Mouse (Mus musculus): ENCODE measurements around the gene Sat1. TPM values are rescaled to one million over a fixed set of nuclear protein-coding genes. Genes with fewer than 3 reads are reported as not detected.

Gene Sat1
- polyA plus RNA-seq, 1 experiment from 2014 or later: 82.2 TPM

DNA sequence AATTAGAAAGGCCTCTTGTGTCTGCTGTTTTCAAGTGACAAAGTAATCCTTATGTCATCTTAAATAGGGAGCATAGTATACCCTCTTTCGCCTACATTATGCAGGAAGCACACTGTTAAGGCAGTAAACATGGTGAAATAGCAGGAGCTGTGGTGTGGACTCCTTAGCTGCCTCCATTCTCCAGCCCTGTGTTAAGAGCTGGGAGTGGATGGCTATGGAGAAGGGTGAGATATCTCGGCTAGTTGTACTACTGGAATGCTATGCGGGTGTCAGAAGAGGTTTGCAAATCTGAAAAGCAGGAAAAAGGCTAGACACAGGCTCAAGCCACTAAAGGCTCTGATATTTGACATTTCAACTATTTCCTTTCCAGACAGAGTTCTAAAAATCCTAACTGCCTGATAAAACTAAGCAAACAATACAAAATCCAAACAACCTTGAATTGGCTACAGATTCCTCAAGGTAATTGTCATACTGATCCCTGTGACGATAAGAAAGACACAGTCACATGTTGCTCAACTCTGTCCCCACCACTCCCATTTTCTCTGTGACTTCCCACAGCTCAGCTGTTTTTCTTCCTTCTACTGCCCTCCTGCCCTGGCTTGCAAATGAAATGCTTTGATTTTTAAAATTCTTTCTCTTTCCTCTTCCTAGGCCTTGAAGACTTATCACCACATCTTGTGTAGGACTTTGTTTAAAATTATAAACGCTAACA is 22.4 kb downstream of the Sat1 start:
- no peaks in the 10 kb centered on the region for H3K9me3 ChIP-seq
- no peaks in the 10 kb centered on the region for H3K27me3 ChIP-seq (replicated peaks; ENCODE audit: low read depth, poor library complexity, severe bottlenecking)
- no peak overlapping the region for H3K4me3 ChIP-seq
- no peaks in the 10 kb centered on the region for H3K36me3 ChIP-seq (replicated peaks)
- WGBS: 72% methylated on average over 5 of the region's 5 CpGs
- H3K27ac ChIP-seq (replicated peaks): no peak overlapping the region
- no peak for DNase-seq (ENCODE audit: low spot score)
- H3K4me1 ChIP-seq: no peaks in the 10 kb centered on the region

GRCm38 (mm10) chrX:155191941-155192340 is 24.3 kb downstream of the Sat1 start:
- WGBS: 81% methylated on average over 4 of the region's 4 CpGs
- Histone ChIP-seq H3K36me3 (replicated peaks) (no peaks in the 10 kb centered on the region), H3K27ac (replicated peaks) (no peak overlapping the region), H3K4me1 (no peaks in the 10 kb centered on the region), H3K4me3 (no peak overlapping the region), H3K9me3 (no peaks in the 10 kb centered on the region), H3K27me3 (replicated peaks; ENCODE audit: low read depth, poor library complexity, severe bottlenecking) (no peaks in the 10 kb centered on the region)
- DNase-seq (ENCODE audit: low spot score): no peak

GRCm38 (mm10) chrX:155177640-155178039 is 38.6 kb downstream of the Sat1 start:
- WGBS: 72% methylated on average over 2 of the region's 2 CpGs
- no peak overlapping the region for H3K4me3 ChIP-seq
- no peak overlapping the region for H3K27ac ChIP-seq (replicated peaks)
- no peaks in the 10 kb centered on the region for H3K27me3 ChIP-seq (replicated peaks; ENCODE audit: low read depth, poor library complexity, severe bottlenecking)
- DNase-seq (ENCODE audit: low spot score): no peak
- no peaks in the 10 kb centered on the region for H3K9me3 ChIP-seq
- H3K36me3 ChIP-seq (replicated peaks): no peaks in the 10 kb centered on the region
- H3K4me1 ChIP-seq: no peaks in the 10 kb centered on the region

- H3K36me3 ChIP-seq (replicated peaks): no peaks in the 10 kb centered on the region
- 91% methylated on average over 2 of the region's 2 CpGs for WGBS
- no peak overlapping the region for H3K4me3 ChIP-seq
- no peaks in the 10 kb centered on the region for H3K9me3 ChIP-seq
- H3K4me1 ChIP-seq: no peaks in the 10 kb centered on the region
- no peak overlapping the region for H3K27ac ChIP-seq (replicated peaks)
- no peaks in the 10 kb centered on the region for H3K27me3 ChIP-seq (replicated peaks; ENCODE audit: low read depth, poor library complexity, severe bottlenecking)
- no peak for DNase-seq (ENCODE audit: low spot score)
Measured at GRCm38 (mm10) chrX:155177230-155177629, 39.0 kb downstream of the Sat1 start.

- no peak for DNase-seq (ENCODE audit: low spot score)
- H3K4me3 ChIP-seq: no peak overlapping the region
- no peaks in the 10 kb centered on the region for H3K36me3 ChIP-seq (replicated peaks)
- H3K9me3 ChIP-seq: peaks cover 3% of the 10 kb centered on the region; the same call in 1 of the 2 replicates
- WGBS: 73% methylated on average over 4 of the region's 4 CpGs
- H3K4me1 ChIP-seq: no peaks in the 10 kb centered on the region
- no peak overlapping the region for H3K27ac ChIP-seq (replicated peaks)
- no peaks in the 10 kb centered on the region for H3K27me3 ChIP-seq (replicated peaks; ENCODE audit: low read depth, poor library complexity, severe bottlenecking)
Measured at GRCm38 (mm10) chrX:155175568-155175967, 40.7 kb downstream of the Sat1 start.

GRCm38 (mm10) chrX:155172310-155172709 is 43.9 kb downstream of the Sat1 start:
- Histone ChIP-seq H3K27ac (replicated peaks) (no peak overlapping the region), H3K36me3 (replicated peaks) (no peaks in the 10 kb centered on the region), H3K4me1 (no peaks in the 10 kb centered on the region), H3K9me3 (peaks cover 3% of the 10 kb centered on the region; the same call in 1 of the 2 replicates), H3K4me3 (no peak overlapping the region), H3K27me3 (replicated peaks; ENCODE audit: low read depth, poor library complexity, severe bottlenecking) (no peaks in the 10 kb centered on the region)
- no peak for DNase-seq (ENCODE audit: low spot score)

GRCm38 (mm10) chrX:155171754-155172153 is 44.5 kb downstream of the Sat1 start:
- no peak for DNase-seq (ENCODE audit: low spot score)
- 75% methylated on average over 1 of the region's 1 CpGs for WGBS

GRCm38 (mm10) chrX:155169886-155170285 is 46.4 kb downstream of the Sat1 start:
- H3K4me1 ChIP-seq: no peaks in the 10 kb centered on the region
- H3K9me3 ChIP-seq: peaks cover 3% of the 10 kb centered on the region; the same call in 1 of the 2 replicates
- 93% methylated on average over 8 of the region's 8 CpGs for WGBS
- H3K27me3 ChIP-seq (replicated peaks; ENCODE audit: low read depth, poor library complexity, severe bottlenecking): no peaks in the 10 kb centered on the region
- H3K27ac ChIP-seq (replicated peaks): no peak overlapping the region
- no peaks in the 10 kb centered on the region for H3K36me3 ChIP-seq (replicated peaks)
- no peak overlapping the region for H3K4me3 ChIP-seq
- no peak for DNase-seq (ENCODE audit: low spot score)

More at GRCm38 (mm10) chrX:155171754-155172153, 44.5 kb downstream of the Sat1 start:
- Histone ChIP-seq H3K36me3 (replicated peaks) (no peaks in the 10 kb centered on the region), H3K27ac (replicated peaks) (no peak overlapping the region), H3K27me3 (replicated peaks; ENCODE audit: low read depth, poor library complexity, severe bottlenecking) (no peaks in the 10 kb centered on the region), H3K4me1 (no peaks in the 10 kb centered on the region), H3K9me3 (peaks cover 3% of the 10 kb centered on the region; the same call in 1 of the 2 replicates), H3K4me3 (no peak overlapping the region)

DNA sequence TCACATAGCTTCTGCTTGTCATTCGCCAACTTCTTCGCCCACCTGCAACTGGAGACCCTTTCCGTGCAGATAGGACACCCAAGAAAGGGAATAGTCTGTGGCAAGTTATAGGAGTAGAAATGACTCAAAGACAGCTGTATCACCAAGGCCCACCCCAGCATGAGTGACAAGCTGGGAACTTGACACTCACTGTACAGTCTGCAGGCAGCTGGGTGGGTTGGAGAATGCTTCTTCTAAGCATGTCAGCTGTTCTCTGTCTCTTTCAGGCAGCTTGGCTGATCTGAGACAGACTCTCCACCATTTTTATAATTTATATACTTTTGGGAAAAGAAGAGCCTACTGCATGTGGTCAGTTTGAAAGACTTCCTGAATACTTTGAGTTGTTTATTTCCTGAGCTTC is 48.6 kb downstream of the Sat1 start:
- Histone ChIP-seq H3K27me3 (replicated peaks; ENCODE audit: low read depth, poor library complexity, severe bottlenecking) (no peaks in the 10 kb centered on the region), H3K9me3 (peaks cover 3% of the 10 kb centered on the region; the same call in 1 of the 2 replicates), H3K4me3 (no peak overlapping the region), H3K4me1 (no peaks in the 10 kb centered on the region), H3K36me3 (replicated peaks) (no peaks in the 10 kb centered on the region), H3K27ac (replicated peaks) (no peak overlapping the region)
- DNase-seq (ENCODE audit: low spot score): no peak
- WGBS: 94% methylated on average over 3 of the region's 3 CpGs

- no peak overlapping the region for H3K27ac ChIP-seq (replicated peaks)
- no peaks in the 10 kb centered on the region for H3K36me3 ChIP-seq (replicated peaks)
- 86% methylated on average over 2 of the region's 2 CpGs for WGBS
- no peaks in the 10 kb centered on the region for H3K4me1 ChIP-seq
- no peak for DNase-seq (ENCODE audit: low spot score)
- H3K27me3 ChIP-seq (replicated peaks; ENCODE audit: low read depth, poor library complexity, severe bottlenecking): no peaks in the 10 kb centered on the region
- H3K9me3 ChIP-seq: no peaks in the 10 kb centered on the region
- no peak overlapping the region for H3K4me3 ChIP-seq
Measured at GRCm38 (mm10) chrX:155166313-155166712, 49.9 kb downstream of the Sat1 start.

- no peak for DNase-seq (ENCODE audit: low spot score)
- WGBS: 58% methylated on average over 1 of the region's 1 CpGs
- Histone ChIP-seq H3K4me1 (no peaks in the 10 kb centered on the region), H3K27me3 (replicated peaks; ENCODE audit: low read depth, poor library complexity, severe bottlenecking) (no peaks in the 10 kb centered on the region), H3K27ac (replicated peaks) (no peak overlapping the region), H3K4me3 (no peak overlapping the region), H3K36me3 (replicated peaks) (no peaks in the 10 kb centered on the region), H3K9me3 (no peaks in the 10 kb centered on the region)
Measured at GRCm38 (mm10) chrX:155163553-155163952, 52.7 kb downstream of the Sat1 start.
